Mouse (Mus musculus): ENCODE data around the gene Trim9.

DNA sequence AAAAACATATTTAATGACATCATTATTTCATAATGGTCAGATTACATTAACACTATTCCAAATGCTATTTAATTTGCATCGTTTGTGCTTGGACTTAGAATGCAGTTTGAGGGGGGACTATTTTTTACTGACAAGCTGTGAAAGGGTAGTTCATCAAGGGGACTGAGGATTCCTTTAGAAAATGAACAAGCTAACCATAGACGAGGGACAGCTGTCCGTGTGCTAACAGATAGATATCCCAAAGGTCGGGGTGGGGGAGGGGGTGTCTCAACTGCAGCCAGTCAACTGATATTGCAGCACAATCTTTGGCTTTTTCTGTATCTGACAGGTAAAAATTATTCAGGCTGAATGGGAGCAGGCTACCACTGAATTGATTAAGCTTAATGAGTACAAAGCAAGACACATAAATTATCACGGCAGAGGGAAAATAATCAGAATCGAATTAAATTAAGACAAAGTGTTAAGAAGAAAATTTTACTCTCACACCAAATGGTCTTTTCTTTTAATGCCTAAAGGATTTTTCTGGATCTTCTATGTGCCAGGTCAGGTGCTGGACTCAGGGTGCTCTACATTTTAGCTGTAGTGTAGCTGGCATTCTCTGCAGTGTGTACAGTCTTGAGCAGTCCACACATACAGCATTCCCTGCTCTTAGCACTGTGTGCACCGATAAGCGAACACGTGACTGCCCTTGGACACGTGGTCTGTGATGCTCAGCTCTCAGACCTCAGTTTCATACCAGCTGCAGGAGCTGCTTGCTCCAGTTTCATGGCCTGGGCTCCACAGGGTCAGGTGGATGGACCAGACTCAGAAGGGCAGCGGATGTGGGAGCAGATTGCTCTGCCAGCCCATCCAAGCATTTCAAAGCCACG is 70.1 kb downstream of the Trim9 start:
- no peak for TF ChIP-seq CTCF (conservative IDR thresholded peaks at IDR 0.05; ENCODE audit: low read length)
- TF ChIP-seq POU5F1 (IDR thresholded peaks at IDR 0.05; ENCODE audit: borderline replicate concordance, low read length) = no peak
